Mouse (Mus musculus) intestine, postnatal 0 days (tissue): ENCODE data around the gene Cblc. TPM values are rescaled to one million over a fixed set of nuclear protein-coding genes. Genes with fewer than 3 reads are reported as not detected.

Experiments used
- ATAC-seq: fragments of 200-750 bp; cut with Nextera tagmentation; 2 replicates; pipeline ENCODE4 v1.8.0; 2017; ENCODE audit warnings: mild to moderate bottlenecking, moderate TSS enrichment, moderate library complexity
- H3K27ac ChIP-seq: fragments of 300-500 bp; sonication (generic); 2 replicates; pipeline ENCODE4 v1.5.1; 2014; ENCODE audit warnings: mild to moderate bottlenecking, low read depth, low read length, moderate library complexity
- H3K27me3 ChIP-seq: fragments of 300-500 bp; sonication (generic); replicated peaks from 2 replicates; pipeline ENCODE4 v1.6.1; 2014; ENCODE audit warnings: low read length, mixed read lengths; ENCODE audit not compliant: control insufficient read depth, insufficient read depth
- H3K36me3 ChIP-seq: fragments of 300-500 bp; sonication (generic); 2 replicates; pipeline ENCODE4 v1.6.1; 2014; ENCODE audit warnings: mild to moderate bottlenecking, moderate library complexity; ENCODE audit not compliant: control insufficient read depth, insufficient read depth
- H3K4me1 ChIP-seq: fragments of 300-500 bp; sonication (generic); replicated peaks from 2 replicates; pipeline ENCODE4 v1.6.1; 2014; ENCODE audit warnings: antibody characterized with exemption, low read length, mixed read lengths; ENCODE audit not compliant: control insufficient read depth, insufficient read depth
- H3K4me2 ChIP-seq: fragments of 300-500 bp; sonication (generic); replicated peaks from 2 replicates; pipeline ENCODE4 v1.6.1; 2014; ENCODE audit warnings: low read depth, mild to moderate bottlenecking, moderate library complexity
- H3K4me3 ChIP-seq: fragments of 300-500 bp; sonication (generic); 2 replicates; pipeline ENCODE4 v1.5.1; 2014; ENCODE audit warnings: low read depth, low read length
- H3K9ac ChIP-seq: fragments of 300-500 bp; sonication (generic); 2 replicates; pipeline ENCODE4 v1.6.1; 2014; ENCODE audit warnings: mild to moderate bottlenecking, low read depth, low read length
- H3K9me3 ChIP-seq: fragments of 300-500 bp; sonication (generic); 2 replicates; pipeline ENCODE4 v1.6.1; 2016; ENCODE audit warnings: mixed run types; ENCODE audit not compliant: control insufficient read depth
- CTCF ChIP-seq: sonication (generic); IDR thresholded peaks from 2 replicates; pipeline ENCODE4 v1.5.1; 2016; ENCODE audit warnings: low read depth, mild to moderate bottlenecking, control low read depth, antibody characterized with exemption, moderate library complexity
- WGBS: fragments of 180-500 bp; shearing (Covaris S2); extraction: QIAGEN DNeasy Blood & Tissue Kit; methylation state at CpG from one replicate; pipeline ENCODE4 v1.1.7; 2014; 5-methylcytosine and 5-hydroxymethylcytosine counted together
- polyA plus RNA-seq: library from polyadenylated mRNA; unstranded; fragments of >200 nt; fragmentation: Nextera tagmentation; extraction: Ambion mirVana; gene quantifications from 2 replicates; pipeline ENCODE4 v1.2.1, GENCODE M21; 2015

Gene Cblc
- polyA plus RNA-seq, 1 experiment from 2014 or later, result 54.8 TPM

- no peak for TF ChIP-seq CTCF
- Histone ChIP-seq H3K4me3 (no peak overlapping the region), H3K27ac (no peak overlapping the region), H3K36me3 (peaks cover 10% of the 10 kb centered on the region), H3K27me3 (no peaks in the 10 kb centered on the region), H3K4me2 (no peak overlapping the region), H3K9me3 (no peaks in the 10 kb centered on the region), H3K4me1 (no peaks in the 10 kb centered on the region), H3K9ac (no peak overlapping the region)
- 63% methylated on average over 13 of the region's 13 CpGs for WGBS
- no peak for ATAC-seq
Measured at GRCm38 (mm10) chr7:19760021-19760420, 36.6 kb downstream of the Cblc start.

- H3K4me1 ChIP-seq, result peaks cover 2% of the 10 kb centered on the region; the same call in 1 of the 2 replicates
- 86% methylated on average over 13 of the region's 13 CpGs for WGBS
Measured at GRCm38 (mm10) chr7:19758623-19759022, 38.0 kb downstream of the Cblc start.

GRCm38 (mm10) chr7:19755851-19756786 is 40.5 kb downstream of the Cblc start:
- no peak for TF ChIP-seq CTCF
- H3K36me3 ChIP-seq, result no peaks in the 10 kb centered on the region; the same call in 1 of the 2 replicates

More at GRCm38 (mm10) chr7:19758623-19759022, 38.0 kb downstream of the Cblc start:
- Histone ChIP-seq H3K27me3 (no peaks in the 10 kb centered on the region), H3K4me2 (no peak overlapping the region), H3K9me3 (no peaks in the 10 kb centered on the region), H3K9ac (no peak overlapping the region), H3K27ac (no peak overlapping the region), H3K36me3 (peaks cover 5% of the 10 kb centered on the region), H3K4me3 (no peak overlapping the region)
- TF ChIP-seq CTCF, result no peak
- no peak for ATAC-seq

GRCm38 (mm10) chr7:19755008-19755407 is 41.6 kb downstream of the Cblc start:
- H3K9me3 ChIP-seq, result no peaks in the 10 kb centered on the region
- H3K4me1 ChIP-seq, result peaks cover 11% of the 10 kb centered on the region; the same call in 1 of the 2 replicates
- H3K4me2 ChIP-seq, result no peak overlapping the region
- no peak overlapping the region for H3K4me3 ChIP-seq
- H3K36me3 ChIP-seq, result no peaks in the 10 kb centered on the region; the same call in 1 of the 2 replicates
- peak; percentile 54 for TF ChIP-seq CTCF
- 72% methylated on average over 2 of the region's 2 CpGs for WGBS
- no peak overlapping the region for H3K9ac ChIP-seq
- H3K27me3 ChIP-seq, result no peaks in the 10 kb centered on the region
- ATAC-seq, result no peak
- no peak overlapping the region for H3K27ac ChIP-seq

More at GRCm38 (mm10) chr7:19755851-19756786, 40.5 kb downstream of the Cblc start:
- H3K27me3 ChIP-seq, result no peaks in the 10 kb centered on the region
- H3K27ac ChIP-seq, result peak overlapping the region; percentile 54; the same call in 1 of the 2 replicates
- H3K4me2 ChIP-seq, result peak overlapping the region; percentile 18; the same call in 1 of the 2 replicates
- H3K4me1 ChIP-seq, result peaks cover 4% of the 10 kb centered on the region; the same call in 1 of the 2 replicates
- no peak overlapping the region for H3K4me3 ChIP-seq
- no peak for ATAC-seq
- 62% methylated on average over 23 of the region's 24 CpGs for WGBS
- H3K9ac ChIP-seq, result no peak overlapping the region
- no peaks in the 10 kb centered on the region for H3K9me3 ChIP-seq

DNA sequence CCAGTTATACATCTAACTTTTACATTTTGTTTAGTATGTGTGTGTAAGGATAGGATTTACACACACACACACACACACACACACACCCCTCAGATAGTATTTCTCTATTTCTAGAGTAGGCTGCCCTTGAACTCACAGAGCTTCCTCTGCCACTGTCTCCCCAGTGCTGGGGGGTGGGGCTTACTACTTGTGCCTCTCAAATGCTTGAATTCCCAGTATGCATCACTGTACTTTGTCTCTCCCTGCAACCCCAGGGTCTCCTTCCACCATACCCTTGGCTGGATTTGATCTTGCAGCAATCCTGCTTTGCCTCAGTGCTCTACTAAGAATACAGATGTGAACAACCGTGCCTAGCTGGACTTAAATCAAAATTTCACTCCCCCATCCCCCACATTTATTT is 42.5 kb downstream of the Cblc start:
- no peak for ATAC-seq
- Histone ChIP-seq H3K27me3 (no peaks in the 10 kb centered on the region), H3K36me3 (no peaks in the 10 kb centered on the region; the same call in 1 of the 2 replicates), H3K9ac (no peak overlapping the region), H3K4me1 (peaks cover 11% of the 10 kb centered on the region; the same call in 1 of the 2 replicates), H3K27ac (no peak overlapping the region), H3K4me2 (0 out of 2 replicates have a peak overlapping the region, but pooled peaks have one; percentile 9), H3K9me3 (no peaks in the 10 kb centered on the region), H3K4me3 (no peak overlapping the region)
- no peak for TF ChIP-seq CTCF
- WGBS, result 77% methylated on average over 1 of the region's 1 CpGs

DNA sequence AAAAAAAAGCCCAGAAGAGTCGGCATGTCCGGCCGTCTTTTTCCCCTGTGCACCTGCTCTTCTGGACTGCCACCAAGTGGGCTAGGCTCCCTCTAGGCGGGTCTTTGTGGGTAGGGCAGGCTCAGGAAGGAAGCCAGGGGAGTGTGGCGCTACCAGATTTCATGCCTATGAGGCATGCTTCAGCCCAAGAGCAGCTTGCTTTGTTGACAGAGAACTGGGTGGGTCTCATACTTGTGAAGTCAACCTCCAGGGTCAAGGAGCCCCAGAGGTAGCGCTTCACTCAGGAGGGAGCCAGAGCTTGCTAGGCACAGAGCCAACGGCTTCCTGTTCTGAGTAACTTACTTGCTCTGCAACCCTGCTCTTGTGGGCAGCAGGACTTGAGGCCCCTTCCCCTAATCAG is 43.0 kb downstream of the Cblc start:
- no peaks in the 10 kb centered on the region; the same call in 1 of the 2 replicates for H3K36me3 ChIP-seq
- H3K27ac ChIP-seq, result no peak overlapping the region
- no peaks in the 10 kb centered on the region for H3K27me3 ChIP-seq
- H3K4me3 ChIP-seq, result no peak overlapping the region
- 0 out of 2 replicates have a peak, but pooled peaks have one; percentile 23 for TF ChIP-seq CTCF
- no peaks in the 10 kb centered on the region for H3K9me3 ChIP-seq
- peaks cover 11% of the 10 kb centered on the region; the same call in 1 of the 2 replicates for H3K4me1 ChIP-seq
- ATAC-seq, result no peak
- H3K4me2 ChIP-seq, result 0 out of 2 replicates have a peak overlapping the region, but pooled peaks have one; percentile 9
- WGBS, result 42% methylated on average over 7 of the region's 7 CpGs
- no peak overlapping the region for H3K9ac ChIP-seq
